Mouse (Mus musculus) left cerebral cortex, postnatal 25 days (tissue): Measurements from ENCODE around the gene Rps25. TPM values are rescaled to one million over a fixed set of nuclear protein-coding genes. Genes with fewer than 3 reads are reported as not detected.
"Not testable (repeated sequence)": the region's sequence is repeated elsewhere in the genome, so short reads cannot be mapped to it uniquely, and the experiment has no call there.

Experiments used
- DNase-seq, 2 experiments: peaks; one replicate each; pipeline ENCODE4 v3.0.0; 2022; ENCODE audit warnings: low spot score in 2 of 2, mixed read lengths in 1 of 2
- intact Hi-C: fragments of 180-260 bp; cut with DNase I; formaldehyde crosslinking; loops from one replicate; pipeline ENCODE4 v1.15.1; 2025
- total RNA-seq, 2 experiments: library from RNA; stranded (reverse); gene quantifications; 2 replicates each; pipeline ENCODE4 v1.2.3; 2021

Rps25 gene
- total RNA-seq, 2 experiments from 2014 or later, result 615 to 632 TPM

GRCm38 (mm10) chr9:44399114-44399794 lies 7.7 kb upstream of the Rps25 start:
- intact Hi-C loops, result no loop called here
- DNase-seq, result no peak

GRCm38 (mm10) chr9:44399795-44400114 lies 7.2 kb upstream of the Rps25 start:
- intact Hi-C loops, result no loop called here
- no peak for DNase-seq

- intact Hi-C loops, result no loop called here
- DNase-seq, result no peak
These were observed 5.9 kb upstream of the Rps25 start for GRCm38 (mm10) chr9:44401081-44401480.

GRCm38 (mm10) chr9:44405011-44405410 lies 1.9 kb upstream of the Rps25 start:
- intact Hi-C loops, result no loop called here
- no peak for DNase-seq

GRCm38 (mm10) chr9:44407752-44408097 lies 786 bp downstream of the Rps25 start:
- DNase-seq, result no peak
- intact Hi-C loops, result no loop called here

GRCm38 (mm10) chr9:44408693-44409092 lies 1.8 kb downstream of the Rps25 start:
- DNase-seq, intact Hi-C loops: not testable (repeated sequence)

GRCm38 (mm10) chr9:44410647-44411336 lies 3.9 kb downstream of the Rps25 start:
- DNase-seq, result no peak
- intact Hi-C loops, result no loop called here

GRCm38 (mm10) chr9:44411601-44412130 lies 4.7 kb downstream of the Rps25 start:
- DNase-seq, result no peak
- intact Hi-C loops, result no loop called here

- intact Hi-C loops, result no loop called here
- DNase-seq, result no peak
These were observed 5.4 kb downstream of the Rps25 start for GRCm38 (mm10) chr9:44412306-44412705.

GRCm38 (mm10) chr9:44412781-44413180 lies 5.8 kb downstream of the Rps25 start:
- intact Hi-C loops, result no loop called here

GRCm38 (mm10) chr9:44417156-44417891 lies 10.4 kb downstream of the Rps25 start:
- no peak for DNase-seq
- intact Hi-C loops, result no loop called here

More at GRCm38 (mm10) chr9:44412781-44413180, 5.8 kb downstream of the Rps25 start:
- DNase-seq, result no peak

GRCm38 (mm10) chr9:44417892-44418363 lies 11.0 kb downstream of the Rps25 start:
- peak; percentile 95 to 97 for DNase-seq
- intact Hi-C loops, result no loop called here

GRCm38 (mm10) chr9:44418519-44419385 lies 11.8 kb downstream of the Rps25 start, which contains the start of gene Ccdc84:
Gene Ccdc84, minus strand, starts transcription at chr9:44418569.
- intact Hi-C loops, result no loop called here

GRCm38 (mm10) chr9:44419730-44420129 lies 12.8 kb downstream of the Rps25 start:
- DNase-seq, intact Hi-C loops: not testable (repeated sequence)

More at GRCm38 (mm10) chr9:44418519-44419385, 11.8 kb downstream of the Rps25 start, which contains the start of gene Ccdc84:
- no peak for DNase-seq

GRCm38 (mm10) chr9:44420280-44420898 lies 13.4 kb downstream of the Rps25 start:
- intact Hi-C loops, result no loop called here
- no peak for DNase-seq

GRCm38 (mm10) chr9:44423576-44423975 lies 16.6 kb downstream of the Rps25 start:
- intact Hi-C loops, result no loop called here
- DNase-seq, result no peak

GRCm38 (mm10) chr9:44432577-44433185 lies 25.7 kb downstream of the Rps25 start:
- intact Hi-C loops, result no loop called here
- DNase-seq, result no peak

GRCm38 (mm10) chr9:44435747-44436146 lies 28.8 kb downstream of the Rps25 start:
- intact Hi-C loops, result no loop called here
- no peak for DNase-seq
